Mouse (Mus musculus) cerebellum, adult 2 months (tissue): ENCODE data around the gene Emp2. TPM values are rescaled to one million over a fixed set of nuclear protein-coding genes. Genes with fewer than 3 reads are reported as not detected.

ENCODE experiments used
- DNase-seq, 2 experiments: peaks; one replicate each; pipeline ENCODE4 v3.0.0; 2021
- H3K27ac ChIP-seq: fragments of 200-500 bp; 2 replicates; pipeline ENCODE4 v1.5.1; 2012; ENCODE audit warnings: low read length, control low read depth, inconsistent platforms; ENCODE audit not compliant: insufficient read depth
- H3K27me3 ChIP-seq: fragments of 200-500 bp; 2 replicates; pipeline ENCODE4 v1.6.1; 2012; ENCODE audit warnings: inconsistent platforms, mild to moderate bottlenecking, low read length, moderate library complexity; ENCODE audit not compliant: control insufficient read depth, insufficient read depth
- H3K4me1 ChIP-seq: fragments of 200-500 bp; 2 replicates; pipeline ENCODE4 v1.6.1; 2011; ENCODE audit warnings: low read length; ENCODE audit not compliant: control insufficient read depth, insufficient read depth
- H3K4me3 ChIP-seq: fragments of 200-500 bp; replicated peaks from 2 replicates; pipeline ENCODE3; 2011; ENCODE audit warnings: mild to moderate bottlenecking, low read depth, low read length, control low read depth; ENCODE audit not compliant: insufficient read depth
- CTCF ChIP-seq: fragments of 200-500 bp; IDR thresholded peaks from 2 replicates; pipeline ENCODE4 v1.5.1; 2011; ENCODE audit warnings: low read depth, mild to moderate bottlenecking, control low read depth, low read length, moderate library complexity, borderline replicate concordance; ENCODE audit not compliant: insufficient read depth
- POLR2A ChIP-seq: fragments of 200-500 bp; IDR thresholded peaks from 2 replicates; pipeline ENCODE4 v1.6.1; 2011; ENCODE audit warnings: low read length, control low read depth, borderline replicate concordance; ENCODE audit not compliant: insufficient read depth
- WGBS: fragments of 180-500 bp; shearing (Covaris S2); methylation state at CpG from one replicate; pipeline ENCODE4 v1.1.7; 2018; 5-methylcytosine and 5-hydroxymethylcytosine counted together
- polyA plus RNA-seq: library from polyadenylated mRNA; depleted of rRNA; stranded (reverse); fragments of >200 nt; gene quantifications from 2 replicates; pipeline ENCODE4 v1.2.3, GENCODE M21; 2012

The Emp2 gene
- polyA plus RNA-seq, 1 experiment = 16.2 TPM

- Histone ChIP-seq H3K27ac (no peak overlapping the region), H3K4me1 (no peaks in the 10 kb centered on the region), H3K27me3 (no peaks in the 10 kb centered on the region; the same call in 1 of the 2 replicates), H3K4me3 (no peak overlapping the region)
- WGBS = 61% methylated on average over 3 of the region's 3 CpGs
- no peak for DNase-seq
- TF ChIP-seq POLR2A (no peak), CTCF (no peak)
Measured at GRCm38 (mm10) chr16:10311086-10311485, 2.7 kb downstream of the Emp2 start.

- TF ChIP-seq POLR2A (no peak), CTCF (no peak)
- no peak overlapping the region for H3K4me3 ChIP-seq
- no peaks in the 10 kb centered on the region for H3K4me1 ChIP-seq
- no peak overlapping the region for H3K27ac ChIP-seq
- 59% methylated on average over 5 of the region's 5 CpGs for WGBS
- DNase-seq = no peak
- no peaks in the 10 kb centered on the region; the same call in 1 of the 2 replicates for H3K27me3 ChIP-seq
Measured at GRCm38 (mm10) chr16:10310507-10310906, 3.3 kb downstream of the Emp2 start.

DNA sequence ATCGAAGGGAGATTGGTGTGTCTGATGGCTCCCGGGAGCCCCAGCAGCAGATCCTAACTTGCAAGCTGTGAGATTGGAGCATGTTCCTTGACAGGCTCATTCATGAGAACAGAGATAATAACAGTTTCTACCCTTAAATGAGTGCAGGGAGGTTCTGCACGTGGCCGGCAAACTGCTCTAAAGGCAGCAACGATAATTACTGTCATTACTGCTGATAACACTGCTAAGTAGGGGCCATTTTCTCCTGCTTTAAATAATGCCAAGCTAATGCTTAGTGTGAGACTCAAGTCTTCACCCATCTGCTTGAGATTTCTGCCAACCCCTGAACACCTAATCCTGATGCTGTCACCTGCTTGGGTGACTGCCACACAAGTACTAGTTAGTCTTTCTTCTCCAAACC lies 6.4 kb downstream of the Emp2 start:
- 86% methylated on average over 5 of the region's 5 CpGs for WGBS
- Histone ChIP-seq H3K4me3 (no peak overlapping the region), H3K27ac (no peak overlapping the region), H3K27me3 (no peaks in the 10 kb centered on the region; the same call in 1 of the 2 replicates), H3K4me1 (no peaks in the 10 kb centered on the region)
- no peak for DNase-seq
- no peak for TF ChIP-seq CTCF
- no peak for TF ChIP-seq POLR2A

DNA sequence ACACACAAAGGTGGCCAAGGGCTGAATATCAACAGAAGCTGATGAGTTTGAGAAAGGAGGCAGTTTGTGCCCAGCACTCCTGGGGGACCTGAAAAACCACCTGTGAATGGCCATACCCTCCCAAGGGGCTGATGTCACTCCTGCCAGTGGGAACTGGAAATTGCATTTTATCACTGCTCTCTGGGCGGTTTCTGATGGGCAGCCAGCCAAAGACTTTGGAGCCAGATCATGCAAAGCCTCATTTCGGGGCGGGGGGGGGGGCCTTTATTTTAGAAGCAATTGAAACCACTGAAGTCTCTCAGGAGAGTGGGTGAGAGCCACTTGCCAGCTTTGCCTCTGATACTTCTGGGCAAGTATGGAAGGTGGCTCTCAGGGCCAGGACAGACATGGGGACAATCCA lies 7.7 kb downstream of the Emp2 start:
- TF ChIP-seq CTCF (no peak), POLR2A (no peak)
- no peaks in the 10 kb centered on the region for H3K4me1 ChIP-seq
- 19% methylated on average over 3 of the region's 3 CpGs for WGBS

GRCm38 (mm10) chr16:10301337-10301736 lies 12.4 kb downstream of the Emp2 start:
- Histone ChIP-seq H3K27me3 (no peaks in the 10 kb centered on the region; the same call in 1 of the 2 replicates), H3K4me1 (no peaks in the 10 kb centered on the region), H3K4me3 (no peak overlapping the region), H3K27ac (no peak overlapping the region)
- DNase-seq = no peak
- no peak for TF ChIP-seq CTCF
- no peak for TF ChIP-seq POLR2A
- WGBS = 87% methylated on average over 3 of the region's 3 CpGs

More for the DNA sequence above, 7.7 kb downstream of the Emp2 start:
- DNase-seq = no peak
- H3K27ac ChIP-seq = no peak overlapping the region
- H3K27me3 ChIP-seq = no peaks in the 10 kb centered on the region; the same call in 1 of the 2 replicates
- no peak overlapping the region for H3K4me3 ChIP-seq

DNA sequence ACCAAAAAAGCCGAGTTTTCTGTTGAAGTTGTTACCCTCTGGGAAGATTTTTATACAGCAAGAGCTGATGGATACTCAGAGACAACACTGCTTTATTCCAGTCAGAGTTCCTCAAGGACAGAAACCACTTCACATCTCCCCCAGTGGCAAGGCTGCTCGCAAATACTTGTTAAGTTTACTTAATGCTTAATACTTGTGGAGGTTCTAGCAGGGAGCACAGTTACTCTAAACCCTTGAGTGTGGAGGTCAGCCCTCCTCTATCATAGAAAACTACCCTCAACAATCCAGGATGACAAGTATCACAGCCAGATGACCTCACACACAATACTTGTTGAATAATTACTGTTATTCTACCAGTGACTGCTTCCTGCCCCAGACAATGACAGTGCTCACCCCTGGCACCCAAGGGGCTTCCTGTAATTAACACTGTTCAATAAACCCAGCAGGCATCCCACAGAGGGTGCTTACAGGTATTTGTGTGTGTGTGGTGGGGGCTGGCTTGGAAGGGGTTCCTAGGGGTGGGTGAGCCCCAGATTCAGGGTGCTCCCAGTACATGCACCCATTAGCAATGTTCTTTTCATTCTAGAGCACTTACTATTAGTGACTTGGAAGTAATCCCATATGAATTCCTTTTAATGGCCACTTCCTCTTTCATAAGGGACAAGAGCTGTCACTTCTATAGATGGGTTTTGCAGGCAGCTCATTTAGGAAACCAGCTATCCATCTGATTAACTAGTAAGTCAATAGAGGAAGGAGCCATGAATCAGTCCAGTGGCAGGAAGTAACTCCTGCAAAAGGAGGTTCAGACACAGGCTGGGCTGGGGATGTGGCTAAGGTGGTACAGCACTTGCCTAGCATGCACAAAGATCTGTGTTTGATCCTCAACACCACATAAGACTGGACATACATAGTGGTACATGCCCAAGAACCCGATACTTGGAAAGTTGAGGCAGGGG lies 13.3 kb downstream of the Emp2 start:
- DNase-seq = no peak
- Histone ChIP-seq H3K4me1 (no peaks in the 10 kb centered on the region), H3K4me3 (no peak overlapping the region), H3K27me3 (no peaks in the 10 kb centered on the region; the same call in 1 of the 2 replicates), H3K27ac (no peak overlapping the region)
- no peak for TF ChIP-seq POLR2A
- no peak for TF ChIP-seq CTCF
- WGBS = 86% methylated on average over 3 of the region's 3 CpGs

- 64% methylated on average over 8 of the region's 8 CpGs for WGBS
- TF ChIP-seq POLR2A (no peak), CTCF (no peak)
- Histone ChIP-seq H3K4me3 (no peak overlapping the region), H3K4me1 (no peaks in the 10 kb centered on the region), H3K27me3 (no peaks in the 10 kb centered on the region; the same call in 1 of the 2 replicates), H3K27ac (no peak overlapping the region)
- DNase-seq = no peak
Measured at GRCm38 (mm10) chr16:10299637-10300036, 14.1 kb downstream of the Emp2 start.
